Mouse (Mus musculus): ENCODE data around the gene Urad. TPM values are rescaled to one million over a fixed set of nuclear protein-coding genes. Genes with fewer than 3 reads are reported as not detected.

Gene Urad
- polyA plus RNA-seq, 1 experiment from 2014 or later: not detected

DNA sequence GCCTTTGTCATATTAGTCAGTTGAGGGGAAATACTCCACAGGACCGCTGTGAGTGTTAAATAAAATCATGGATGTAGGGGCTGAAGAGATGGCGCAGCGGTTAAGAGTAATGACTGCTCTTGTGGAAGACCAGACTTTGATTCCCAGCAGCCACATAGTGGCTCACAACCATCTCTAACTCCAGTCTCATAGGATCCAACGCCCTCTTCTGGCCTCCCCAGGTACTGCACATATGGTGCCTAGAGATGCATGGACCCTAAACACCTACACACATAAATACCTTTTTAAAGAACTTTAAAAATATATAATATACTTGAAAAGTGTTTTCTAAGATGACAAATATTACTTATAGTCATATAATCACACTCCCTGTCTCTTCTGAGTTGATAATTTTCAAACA is 37.9 kb downstream of the Urad start:
- Histone ChIP-seq H3K4me1 (ENCODE audit: control insufficient read depth, insufficient read depth, low read length) (no peaks in the 10 kb centered on the region), H3K4me2 (replicated peaks; ENCODE audit: low read depth, low read length) (no peak overlapping the region), H3K36me3 (ENCODE audit: control insufficient read depth, insufficient read depth, low read length) (no peaks in the 10 kb centered on the region), H3K27ac (ENCODE audit: low read length) (no peak overlapping the region), H3K9me3 (ENCODE audit: control insufficient read depth, low read depth, low read length) (no peaks in the 10 kb centered on the region), H3K9ac (replicated peaks; ENCODE audit: low read depth, low read length) (no peak overlapping the region), H3K27me3 (ENCODE audit: control insufficient read depth, insufficient read depth, low read length) (peaks cover 10% of the 10 kb centered on the region; the same call in 1 of the 2 replicates), H3K4me3 (ENCODE audit: low read depth, low read length) (no peak overlapping the region)
- WGBS: 77% methylated on average over 4 of the region's 4 CpGs
- no peak for ATAC-seq (ENCODE audit: insufficient number of reproducible peaks, insufficient read depth, low FRiP score, low read depth)

DNA sequence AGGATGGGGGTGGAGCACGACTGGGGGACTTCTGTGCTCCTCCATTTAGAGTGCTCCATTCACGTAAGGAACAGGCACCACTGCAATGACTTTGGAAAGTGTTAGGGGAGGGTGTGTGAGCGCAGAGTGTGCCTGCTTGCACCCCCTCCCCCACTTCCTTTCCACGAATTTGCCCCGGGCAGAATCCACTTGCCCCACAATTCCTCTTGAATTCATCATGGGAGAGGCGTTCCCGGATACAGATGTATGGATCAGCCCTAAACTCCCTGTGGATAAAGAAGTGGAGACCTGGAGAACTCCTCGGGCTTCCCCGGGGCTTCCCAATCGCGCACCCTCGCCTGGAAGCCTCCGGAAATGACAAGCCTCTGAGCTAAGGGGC is 44.7 kb downstream of the Urad start:
- Histone ChIP-seq H3K27ac (ENCODE audit: low read length) (no peak overlapping the region), H3K27me3 (ENCODE audit: control insufficient read depth, insufficient read depth, low read length) (peaks cover 52% of the 10 kb centered on the region), H3K36me3 (ENCODE audit: control insufficient read depth, insufficient read depth, low read length) (no peaks in the 10 kb centered on the region), H3K4me1 (ENCODE audit: control insufficient read depth, insufficient read depth, low read length) (no peaks in the 10 kb centered on the region), H3K4me3 (ENCODE audit: low read depth, low read length) (no peak overlapping the region), H3K9me3 (ENCODE audit: control insufficient read depth, low read depth, low read length) (no peaks in the 10 kb centered on the region), H3K9ac (replicated peaks; ENCODE audit: low read depth, low read length) (no peak overlapping the region), H3K4me2 (replicated peaks; ENCODE audit: low read depth, low read length) (no peak overlapping the region)
- WGBS: 1% methylated on average over 13 of the region's 13 CpGs
- ATAC-seq (ENCODE audit: insufficient number of reproducible peaks, insufficient read depth, low FRiP score, low read depth): no peak

DNA sequence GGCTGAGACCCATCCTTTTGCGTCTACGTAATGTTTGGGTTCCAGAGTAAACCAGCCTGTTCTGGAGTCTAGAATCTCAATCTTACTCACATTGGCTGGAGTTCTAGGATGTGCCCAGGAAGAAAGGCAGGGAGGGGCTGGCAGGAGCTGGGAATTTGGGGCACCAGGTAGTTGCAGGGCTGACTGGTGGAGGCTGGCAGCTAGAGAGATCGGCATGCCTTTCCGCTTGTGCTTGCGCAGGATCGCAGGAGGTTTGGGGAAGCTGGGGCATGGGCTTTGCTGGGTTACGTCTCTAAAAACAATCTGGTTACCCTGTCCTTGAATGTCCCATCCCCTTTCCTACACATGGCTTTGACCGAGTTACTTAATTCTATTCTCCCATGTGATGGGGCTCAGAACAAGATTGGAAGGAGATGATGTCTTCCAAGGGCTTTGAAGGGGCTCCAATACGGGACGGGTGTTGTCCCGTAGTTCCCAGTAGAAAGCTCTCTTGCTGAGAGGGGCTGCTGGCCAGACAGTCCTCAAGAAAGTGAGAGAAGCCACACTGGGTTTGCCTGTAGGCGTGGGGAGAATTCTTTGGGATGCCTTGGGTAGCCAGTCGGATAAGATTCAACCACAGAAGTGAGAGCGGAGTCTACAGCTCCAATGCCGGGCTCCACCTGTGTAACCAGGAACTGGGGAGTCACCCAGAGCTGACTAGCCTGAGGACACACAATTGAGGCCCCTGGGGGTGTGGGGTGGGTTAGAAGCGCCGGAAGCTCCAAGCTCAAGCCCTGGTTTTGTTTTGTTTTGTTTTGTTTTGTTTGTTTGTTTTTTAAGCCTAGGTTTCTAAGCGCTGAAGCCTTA is 45.3 kb downstream of the Urad start:
- Histone ChIP-seq H3K4me2 (replicated peaks; ENCODE audit: low read depth, low read length) (no peak overlapping the region; the same call in 1 of the 2 replicates), H3K27me3 (ENCODE audit: control insufficient read depth, insufficient read depth, low read length) (peaks cover 58% of the 10 kb centered on the region), H3K9me3 (ENCODE audit: control insufficient read depth, low read depth, low read length) (no peaks in the 10 kb centered on the region), H3K9ac (replicated peaks; ENCODE audit: low read depth, low read length) (no peak overlapping the region), H3K4me1 (ENCODE audit: control insufficient read depth, insufficient read depth, low read length) (no peaks in the 10 kb centered on the region), H3K27ac (ENCODE audit: low read length) (no peak overlapping the region), H3K4me3 (ENCODE audit: low read depth, low read length) (no peak overlapping the region), H3K36me3 (ENCODE audit: control insufficient read depth, insufficient read depth, low read length) (no peaks in the 10 kb centered on the region)
- WGBS: 3% methylated on average over 18 of the region's 18 CpGs
- ATAC-seq (ENCODE audit: insufficient number of reproducible peaks, insufficient read depth, low FRiP score, low read depth): no peak

DNA sequence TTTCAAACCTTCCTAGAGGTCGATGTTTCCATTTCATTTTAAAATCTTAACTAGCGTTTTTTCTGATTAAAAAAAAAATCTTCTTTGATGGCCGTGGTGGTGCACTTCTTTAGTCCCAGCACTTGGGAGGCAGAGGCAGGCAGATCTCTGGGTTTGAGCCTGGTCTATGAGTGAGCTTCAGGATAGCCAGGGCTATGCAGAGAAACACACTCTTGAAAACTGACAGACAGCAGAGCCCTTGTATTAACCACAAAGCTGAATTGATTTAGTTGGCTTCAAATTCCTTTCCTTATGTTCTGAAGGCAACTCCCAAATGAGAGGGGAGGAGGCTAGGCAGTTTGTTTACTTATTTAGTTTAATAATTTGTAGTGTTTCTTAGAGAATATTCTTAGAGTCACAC is 46.5 kb downstream of the Urad start:
- ATAC-seq (ENCODE audit: insufficient number of reproducible peaks, insufficient read depth, low FRiP score, low read depth): no peak
- WGBS: 14% methylated on average over 3 of the region's 3 CpGs
- Histone ChIP-seq H3K9me3 (ENCODE audit: control insufficient read depth, low read depth, low read length) (no peaks in the 10 kb centered on the region), H3K4me1 (ENCODE audit: control insufficient read depth, insufficient read depth, low read length) (no peaks in the 10 kb centered on the region), H3K27me3 (ENCODE audit: control insufficient read depth, insufficient read depth, low read length) (peaks cover 65% of the 10 kb centered on the region), H3K4me3 (ENCODE audit: low read depth, low read length) (no peak overlapping the region), H3K9ac (replicated peaks; ENCODE audit: low read depth, low read length) (no peak overlapping the region), H3K4me2 (replicated peaks; ENCODE audit: low read depth, low read length) (no peak overlapping the region), H3K36me3 (ENCODE audit: control insufficient read depth, insufficient read depth, low read length) (no peaks in the 10 kb centered on the region), H3K27ac (ENCODE audit: low read length) (no peak overlapping the region)

DNA sequence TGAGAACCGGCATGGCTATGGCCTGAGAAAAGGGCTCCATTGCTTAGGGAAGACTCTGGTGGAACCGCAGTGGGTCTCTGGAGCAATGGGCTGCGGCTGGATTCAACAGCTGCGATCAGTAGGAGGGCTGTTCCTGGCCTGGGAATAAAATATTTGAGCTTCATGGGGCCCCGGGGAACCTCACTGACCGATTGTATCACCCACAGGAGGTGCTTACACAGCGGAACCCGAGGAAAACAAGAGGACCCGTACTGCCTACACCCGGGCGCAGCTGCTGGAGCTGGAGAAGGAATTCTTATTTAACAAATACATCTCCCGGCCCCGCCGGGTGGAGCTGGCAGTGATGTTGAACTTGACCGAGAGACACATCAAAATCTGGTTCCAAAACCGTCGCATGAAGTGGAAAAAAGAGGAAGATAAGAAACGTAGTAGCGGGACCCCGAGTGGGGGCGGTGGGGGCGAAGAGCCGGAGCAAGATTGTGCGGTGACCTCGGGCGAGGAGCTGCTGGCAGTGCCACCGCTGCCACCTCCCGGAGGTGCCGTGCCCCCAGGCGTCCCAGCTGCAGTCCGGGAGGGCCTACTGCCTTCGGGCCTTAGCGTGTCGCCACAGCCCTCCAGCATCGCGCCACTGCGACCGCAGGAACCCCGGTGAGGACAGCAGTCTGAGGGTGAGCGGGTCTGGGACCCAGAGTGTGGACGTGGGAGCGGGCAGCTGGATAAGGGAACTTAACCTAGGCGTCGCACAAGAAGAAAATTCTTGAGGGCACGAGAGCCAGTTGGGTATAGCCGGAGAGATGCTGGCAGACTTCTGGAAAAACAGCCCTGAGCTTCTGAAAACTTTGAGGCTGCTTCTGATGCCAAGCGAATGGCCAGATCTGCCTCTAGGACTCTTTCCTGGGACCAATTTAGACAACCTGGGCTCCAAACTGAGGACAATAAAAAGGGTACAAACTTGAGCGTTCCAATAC is 47.8 kb downstream of the Urad start:
- Histone ChIP-seq H3K27me3 (ENCODE audit: control insufficient read depth, insufficient read depth, low read length) (peaks cover 71% of the 10 kb centered on the region), H3K4me2 (replicated peaks; ENCODE audit: low read depth, low read length) (peak overlapping the region; percentile 22; the same call in 1 of the 2 replicates), H3K4me3 (ENCODE audit: low read depth, low read length) (peak overlapping the region; percentile 13), H3K4me1 (ENCODE audit: control insufficient read depth, insufficient read depth, low read length) (no peaks in the 10 kb centered on the region), H3K27ac (ENCODE audit: low read length) (no peak overlapping the region), H3K9ac (replicated peaks; ENCODE audit: low read depth, low read length) (no peak overlapping the region), H3K9me3 (ENCODE audit: control insufficient read depth, low read depth, low read length) (no peaks in the 10 kb centered on the region), H3K36me3 (ENCODE audit: control insufficient read depth, insufficient read depth, low read length) (no peaks in the 10 kb centered on the region)
- WGBS: 1% methylated on average over 48 of the region's 48 CpGs
- no peak for ATAC-seq (ENCODE audit: insufficient number of reproducible peaks, insufficient read depth, low FRiP score, low read depth)

DNA sequence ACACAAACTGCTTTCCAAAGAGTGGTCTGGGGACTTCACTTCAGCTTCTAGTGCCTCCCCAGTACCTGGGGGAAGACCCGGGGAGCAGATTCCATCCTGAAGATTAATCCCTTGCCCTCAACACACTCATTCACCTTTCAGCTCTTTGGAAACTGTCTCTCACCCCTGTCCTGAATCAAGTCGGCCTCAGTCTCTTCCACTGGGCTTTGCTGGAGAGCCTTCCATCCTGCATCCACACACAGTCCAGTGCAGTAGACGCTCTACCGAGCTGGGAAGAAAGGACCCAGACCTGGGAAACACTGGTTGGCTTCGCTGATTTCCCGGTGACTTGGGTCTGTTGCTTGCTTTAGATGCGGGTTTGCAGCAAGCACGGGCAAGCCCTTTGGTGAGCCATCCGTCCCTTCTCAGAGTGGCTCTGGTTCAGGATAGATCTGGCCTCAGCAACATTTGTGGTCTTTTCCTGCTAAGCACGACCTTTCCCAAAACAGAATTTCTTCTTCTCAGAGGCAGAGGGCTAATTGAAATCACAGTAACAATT is 49.4 kb downstream of the Urad start:
- under 1% methylated on average over 10 of the region's 10 CpGs for WGBS
- no peak overlapping the region for H3K9ac ChIP-seq (replicated peaks; ENCODE audit: low read depth, low read length)
- no peaks in the 10 kb centered on the region for H3K4me1 ChIP-seq (ENCODE audit: control insufficient read depth, insufficient read depth, low read length)
- no peak for ATAC-seq (ENCODE audit: insufficient number of reproducible peaks, insufficient read depth, low FRiP score, low read depth)
- peak overlapping the region; percentile 17; the same call in 1 of the 2 replicates for H3K4me3 ChIP-seq (ENCODE audit: low read depth, low read length)
- H3K9me3 ChIP-seq (ENCODE audit: control insufficient read depth, low read depth, low read length): no peaks in the 10 kb centered on the region
- peaks cover 69% of the 10 kb centered on the region for H3K27me3 ChIP-seq (ENCODE audit: control insufficient read depth, insufficient read depth, low read length)
- no peaks in the 10 kb centered on the region for H3K36me3 ChIP-seq (ENCODE audit: control insufficient read depth, insufficient read depth, low read length)
- H3K27ac ChIP-seq (ENCODE audit: low read length): no peak overlapping the region
- peak overlapping the region; percentile 16; the same call in 1 of the 2 replicates for H3K4me2 ChIP-seq (replicated peaks; ENCODE audit: low read depth, low read length)

DNA sequence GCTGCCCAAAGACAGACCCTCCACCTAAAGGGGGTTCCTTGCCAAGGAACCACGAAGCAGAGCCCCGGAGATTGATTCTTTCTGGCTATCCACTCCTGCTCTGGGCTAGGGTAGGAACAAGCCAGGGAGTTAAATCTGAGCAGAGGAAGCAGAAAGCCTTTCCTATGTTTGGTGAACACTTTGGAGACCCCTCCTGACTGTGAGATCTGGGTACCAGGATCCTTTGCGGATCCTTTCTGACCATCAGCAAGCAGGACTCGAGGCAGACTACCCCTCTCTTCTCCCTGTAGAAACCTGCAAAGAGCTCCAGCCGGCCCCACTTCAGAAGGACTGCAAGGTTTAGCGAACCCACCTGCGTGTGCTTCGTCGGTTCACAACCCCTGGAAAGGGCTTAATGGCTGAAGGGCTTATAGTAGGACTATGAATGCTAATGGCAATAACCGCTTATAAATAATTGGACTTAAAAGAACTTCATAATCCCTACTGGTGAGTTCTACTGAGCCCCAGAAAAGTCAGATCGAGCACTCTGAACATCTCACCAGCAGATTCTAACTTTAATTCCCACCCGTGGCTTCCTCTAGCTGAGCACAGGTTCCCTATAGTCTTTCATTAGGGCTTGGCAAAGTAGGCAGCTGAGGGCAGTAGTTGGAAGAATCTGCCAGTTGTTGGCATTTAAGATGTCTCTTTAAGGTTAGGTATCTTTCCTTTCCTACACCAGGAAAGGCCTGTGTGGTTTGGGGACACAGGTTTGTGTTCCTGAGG is 50.0 kb downstream of the Urad start:
- WGBS: 8% methylated on average over 12 of the region's 12 CpGs
- 0 out of 2 replicates have a peak overlapping the region, but pooled peaks have one; percentile 14 for H3K9ac ChIP-seq (replicated peaks; ENCODE audit: low read depth, low read length)
- no peak overlapping the region for H3K27ac ChIP-seq (ENCODE audit: low read length)
- H3K4me2 ChIP-seq (replicated peaks; ENCODE audit: low read depth, low read length): peak overlapping the region; percentile 25; the same call in 1 of the 2 replicates
- H3K9me3 ChIP-seq (ENCODE audit: control insufficient read depth, low read depth, low read length): no peaks in the 10 kb centered on the region
- ATAC-seq (ENCODE audit: insufficient number of reproducible peaks, insufficient read depth, low FRiP score, low read depth): no peak
- H3K27me3 ChIP-seq (ENCODE audit: control insufficient read depth, insufficient read depth, low read length): peaks cover 68% of the 10 kb centered on the region
- H3K4me1 ChIP-seq (ENCODE audit: control insufficient read depth, insufficient read depth, low read length): no peaks in the 10 kb centered on the region
- H3K36me3 ChIP-seq (ENCODE audit: control insufficient read depth, insufficient read depth, low read length): no peaks in the 10 kb centered on the region
- peak overlapping the region; percentile 31; the same call in 1 of the 2 replicates for H3K4me3 ChIP-seq (ENCODE audit: low read depth, low read length)
